Mouse (Mus musculus): ENCODE results near the gene Terb2.

Gene Terb2

GRCm38 (mm10) chr2:122233759-122234557, 47.9 kb downstream of the Terb2 start:
- peak; percentile 50 for DNase-seq (ENCODE audit: low read depth)

DNA sequence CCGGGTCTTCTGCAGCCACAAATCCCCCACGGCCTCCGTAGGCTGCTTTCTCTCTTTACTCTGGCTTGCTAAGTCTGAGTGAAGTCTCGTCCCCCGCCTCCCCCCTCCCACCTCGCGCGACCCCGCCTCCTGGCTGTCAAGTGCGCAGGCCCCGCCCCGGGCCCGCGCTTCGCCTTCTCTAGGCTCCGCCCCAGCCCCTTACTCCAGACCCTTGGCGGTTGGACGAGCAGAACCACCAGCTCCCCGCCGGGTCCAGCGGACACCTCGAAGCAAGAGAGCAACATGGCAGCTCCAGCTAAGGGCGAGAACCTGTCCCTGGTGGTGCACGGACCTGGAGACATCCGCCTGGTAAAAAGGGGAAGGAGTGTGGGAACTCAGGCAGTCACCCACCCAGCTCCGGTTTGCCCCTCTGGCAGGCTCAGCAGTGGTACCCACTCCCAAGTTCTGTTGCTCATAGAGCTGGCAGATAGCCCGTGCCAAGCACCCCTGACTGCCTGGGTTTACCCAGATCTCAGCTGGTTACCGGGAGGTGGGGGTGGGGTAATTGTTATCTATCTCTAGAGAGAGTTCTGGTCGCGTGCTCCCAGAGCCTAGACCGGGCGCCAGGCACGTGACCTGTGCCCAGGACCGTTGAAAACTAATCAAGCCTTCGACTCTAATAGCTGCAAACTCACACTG, 48.7 kb downstream of the Terb2 start, which contains the start of gene Sord:
Sord (plus strand) TSS at position 139 of the 678 bp plus-strand sequence.
- peak; percentile 78 for DNase-seq (ENCODE audit: low read depth)

- no peak for DNase-seq (ENCODE audit: low read depth)
These were observed 49.4 kb downstream of the Terb2 start for GRCm38 (mm10) chr2:122235425-122235824.

DNA sequence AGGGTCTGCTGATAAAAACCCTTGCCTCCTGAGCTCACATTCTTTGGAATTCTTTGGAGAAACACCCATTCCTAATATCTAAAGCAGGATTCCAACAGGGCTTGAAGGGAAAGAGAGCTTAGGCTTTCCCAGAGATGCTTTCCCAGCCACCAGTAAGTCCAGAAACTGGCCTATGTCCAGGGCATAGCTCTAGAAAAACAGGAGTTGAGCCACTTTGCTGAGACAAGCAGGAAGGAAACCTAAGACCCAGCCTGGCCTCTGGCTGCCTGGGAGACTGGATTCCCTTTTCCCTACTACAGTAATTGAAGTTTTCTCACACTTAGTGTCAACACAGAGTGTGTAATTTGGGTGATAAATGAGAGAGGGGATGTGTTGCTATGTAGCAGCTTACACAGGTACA, 50.2 kb downstream of the Terb2 start:
- DNase-seq (ENCODE audit: low read depth) = no peak

DNA sequence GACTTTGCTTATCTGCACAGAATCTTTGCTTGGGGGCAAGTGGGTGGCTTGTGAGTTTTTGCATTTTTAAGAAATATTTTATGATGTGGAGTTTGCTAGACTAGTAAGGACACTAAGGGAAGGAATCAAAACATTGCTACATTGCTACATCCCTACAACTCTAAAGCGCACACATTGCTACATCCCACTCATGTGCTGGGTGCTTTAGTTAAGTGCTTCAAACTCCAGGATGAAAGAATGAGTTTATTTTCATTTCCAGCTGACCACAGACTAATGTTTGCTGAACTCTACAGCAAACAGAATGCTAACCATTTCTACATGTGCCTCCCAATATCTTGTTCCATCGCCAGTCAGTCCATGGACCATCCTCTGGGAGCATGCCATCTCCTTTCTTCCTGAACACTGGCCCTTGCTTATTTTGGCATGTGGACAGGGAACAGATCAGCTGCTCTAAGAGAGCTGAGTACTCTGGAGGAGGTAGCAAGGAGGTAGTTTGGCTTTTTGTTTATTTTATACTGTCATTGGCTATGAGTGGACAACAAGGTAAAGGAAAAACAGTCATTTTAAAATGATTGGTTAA, 51.9 kb downstream of the Terb2 start:
- no peak for DNase-seq (ENCODE audit: low read depth)

DNA sequence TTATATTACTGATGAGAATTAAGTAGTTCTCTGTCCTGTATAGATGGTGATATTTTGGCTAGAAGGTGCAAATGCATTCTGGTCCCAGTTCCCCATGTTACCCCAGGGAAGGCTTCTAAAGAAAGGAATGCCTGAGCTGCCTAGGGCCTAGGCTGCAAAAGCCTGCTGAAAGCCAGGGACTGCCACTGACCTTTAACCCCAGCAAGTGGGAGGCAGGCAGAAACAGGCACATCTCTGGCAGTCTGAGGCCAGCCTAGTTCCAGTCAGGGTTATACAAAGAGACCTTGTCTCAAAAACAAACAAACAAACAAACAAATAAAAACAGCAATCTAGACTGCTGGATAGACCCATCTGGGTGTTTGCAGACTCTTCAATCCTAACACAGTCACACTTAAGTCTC, 54.7 kb downstream of the Terb2 start:
- no peak for DNase-seq (ENCODE audit: low read depth)

GRCm38 (mm10) chr2:122241226-122241625, 55.2 kb downstream of the Terb2 start:
- no peak for DNase-seq (ENCODE audit: low read depth)

DNA sequence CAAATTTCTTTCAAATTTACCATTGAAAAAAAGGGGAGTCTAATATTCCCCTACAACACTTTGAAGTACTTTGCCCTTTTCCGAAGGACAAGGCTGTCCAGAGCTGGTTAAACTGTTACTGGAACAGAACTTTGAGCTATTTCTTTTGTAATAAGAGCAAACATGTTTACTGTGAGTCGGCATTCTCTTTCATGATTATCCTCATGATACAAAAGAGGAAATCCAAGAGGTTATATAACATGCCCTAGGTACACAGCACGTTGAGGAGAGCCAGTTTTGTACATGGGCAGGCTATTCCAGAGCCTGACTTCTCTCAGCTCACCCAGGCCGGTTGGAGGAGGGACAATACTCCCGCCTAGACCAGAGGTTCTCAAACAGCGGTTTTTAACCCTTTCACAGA, 55.9 kb downstream of the Terb2 start:
- no peak for DNase-seq (ENCODE audit: low read depth)

DNA sequence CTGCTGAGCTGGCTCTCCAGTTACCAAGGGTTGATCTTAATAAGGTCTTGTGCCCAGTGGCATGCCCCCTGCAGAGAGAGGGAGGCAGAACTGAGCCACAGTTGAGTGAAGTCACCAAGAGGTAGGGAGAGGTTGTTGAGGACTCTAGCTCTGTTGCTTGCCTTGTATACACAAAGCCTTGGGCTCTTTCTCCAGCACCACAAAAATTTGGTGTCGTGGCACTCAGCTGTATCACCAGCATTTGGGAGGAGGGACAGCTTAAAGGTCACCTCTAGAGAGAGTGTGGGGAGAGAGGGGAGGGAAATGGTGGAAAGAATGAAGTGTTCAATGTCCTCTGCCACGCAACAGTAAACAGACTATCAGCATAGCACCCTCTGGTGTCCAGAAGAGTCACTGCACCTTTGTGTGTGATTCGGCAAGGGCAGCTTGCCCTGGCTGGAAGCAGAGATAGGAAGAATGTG, 57.6 kb downstream of the Terb2 start:
- DNase-seq (ENCODE audit: low read depth) = peak; percentile 78

- DNase-seq (ENCODE audit: low read depth) = no peak
These were observed 61.7 kb downstream of the Terb2 start for GRCm38 (mm10) chr2:122247786-122248185.

- no peak for DNase-seq (ENCODE audit: low read depth)
These were observed 69.9 kb downstream of the Terb2 start for GRCm38 (mm10) chr2:122255997-122256396.

Measured in c-Kit-positive CD71-positive TER-119-negative erythroid progenitor cells, embryonic 14.5 days (primary cell).